Mouse (Mus musculus) C2C12 (cell line): ENCODE measurements around the gene Nfix.

Experiments used
- CTCF ChIP-seq: IDR thresholded peaks from one replicate; pipeline ENCODE4 v1.5.1; 2011; ENCODE audit not compliant: control insufficient read depth, insufficient read depth, insufficient read length
- MAX ChIP-seq: IDR thresholded peaks from one replicate; pipeline ENCODE4 v1.6.1; 2011; ENCODE audit warnings: mild to moderate bottlenecking, control low read depth
- USF1 ChIP-seq: IDR thresholded peaks from one replicate; pipeline ENCODE4 v1.6.1; 2011; ENCODE audit warnings: low read depth, mild to moderate bottlenecking, control low read depth, moderate library complexity

GRCm38 (mm10) chr8:84799999-84800831, at the start of gene Nfix:
- TF ChIP-seq MAX (peak; percentile 83), CTCF (no peak), USF1 (peak; percentile 17)
